Mouse (Mus musculus) gastrocnemius, postnatal 4 days (tissue): ENCODE measurements around the gene Adgrl4. TPM values are rescaled to one million over a fixed set of nuclear protein-coding genes. Genes with fewer than 3 reads are reported as not detected.

Source experiments
- DNase-seq, 2 experiments: peaks; one replicate each; pipeline ENCODE4 v3.0.0; 2021 to 2022; ENCODE audit warnings: low spot score in 2 of 2, mixed read lengths in 2 of 2
- total RNA-seq, 2 experiments: library from RNA; stranded (reverse); gene quantifications; 2 replicates each; pipeline ENCODE4 v1.2.3; 2021

Adgrl4 gene
- total RNA-seq, 2 experiments from 2014 or later = 27.7 to 31.0 TPM

DNA sequence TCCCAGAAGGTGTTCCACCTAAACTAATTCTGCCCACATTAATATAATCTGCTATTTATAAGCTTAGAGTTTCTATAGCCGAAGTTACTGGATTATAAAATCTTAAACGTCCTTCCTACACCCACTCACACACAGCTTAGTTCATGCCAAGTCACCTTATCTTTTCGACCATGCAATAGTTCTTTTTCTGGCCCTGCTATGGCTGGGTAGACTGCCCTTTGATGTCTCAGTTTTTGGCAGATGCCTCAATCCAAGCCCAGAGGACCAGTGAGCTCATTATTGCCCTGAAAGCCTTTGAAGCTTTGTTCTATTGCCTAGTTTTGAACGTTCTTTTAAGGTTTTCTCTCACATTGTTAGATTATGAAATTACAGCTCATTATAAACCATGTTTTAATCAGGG lies 27.5 kb downstream of the Adgrl4 start:
- no peak for DNase-seq

DNA sequence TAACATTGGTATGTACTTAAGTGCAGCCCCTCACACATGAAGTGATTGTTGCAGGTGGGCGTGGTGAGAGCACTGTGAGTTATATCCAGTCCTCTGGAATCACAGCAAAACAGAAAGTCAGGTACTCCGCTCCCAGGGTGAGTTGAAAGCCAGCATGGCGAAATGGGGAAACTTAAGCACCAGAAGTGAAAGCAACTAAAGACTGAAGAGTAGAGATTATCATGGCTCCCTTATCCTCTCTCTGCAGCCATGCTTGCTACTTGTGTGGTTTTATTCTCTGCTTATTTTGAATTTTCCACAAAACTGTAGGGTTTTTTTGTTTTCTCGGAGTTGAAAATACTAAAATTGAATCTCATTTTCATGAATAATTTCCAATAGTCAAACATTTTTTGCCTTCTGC lies 51.2 kb downstream of the Adgrl4 start:
- no peak for DNase-seq

DNA sequence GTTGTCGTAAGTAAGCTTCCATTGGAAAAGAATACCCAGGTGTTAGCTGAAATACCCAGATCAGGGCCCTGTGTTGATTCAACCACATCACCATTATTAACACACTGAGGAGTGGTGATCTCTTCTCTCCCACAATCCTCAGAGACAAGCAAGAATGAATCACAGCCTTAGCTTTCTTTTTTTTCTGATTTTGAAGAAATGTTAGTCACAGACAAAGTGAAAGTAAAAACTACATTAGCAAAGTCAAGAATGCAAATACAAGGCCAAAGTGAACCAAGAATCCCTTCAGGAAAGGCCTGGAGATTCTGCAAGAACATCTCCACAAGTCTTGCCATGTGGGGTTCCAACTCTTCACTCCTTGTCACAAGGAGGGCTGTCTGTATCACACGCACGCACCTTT lies 67.9 kb downstream of the Adgrl4 start:
- no peak for DNase-seq

DNA sequence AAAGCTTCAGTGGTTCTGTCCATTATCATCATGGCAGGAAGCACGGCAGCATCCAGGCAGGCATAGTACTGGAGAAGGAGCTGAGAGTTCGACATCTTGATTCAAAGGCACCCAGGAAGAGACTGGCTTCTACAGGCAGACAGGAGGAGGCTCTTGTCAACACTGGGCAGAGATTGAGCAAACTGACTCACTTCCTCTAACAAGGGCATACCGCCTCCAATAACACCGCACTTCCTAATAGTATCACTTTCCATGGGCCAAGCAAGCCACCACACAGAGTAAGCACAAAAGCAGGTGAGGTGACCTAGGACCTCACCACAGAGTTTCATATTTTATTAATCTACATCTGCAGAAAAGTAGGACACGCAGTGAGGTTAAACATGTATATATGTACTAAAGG lies 73.5 kb downstream of the Adgrl4 start:
- DNase-seq = no peak

DNA sequence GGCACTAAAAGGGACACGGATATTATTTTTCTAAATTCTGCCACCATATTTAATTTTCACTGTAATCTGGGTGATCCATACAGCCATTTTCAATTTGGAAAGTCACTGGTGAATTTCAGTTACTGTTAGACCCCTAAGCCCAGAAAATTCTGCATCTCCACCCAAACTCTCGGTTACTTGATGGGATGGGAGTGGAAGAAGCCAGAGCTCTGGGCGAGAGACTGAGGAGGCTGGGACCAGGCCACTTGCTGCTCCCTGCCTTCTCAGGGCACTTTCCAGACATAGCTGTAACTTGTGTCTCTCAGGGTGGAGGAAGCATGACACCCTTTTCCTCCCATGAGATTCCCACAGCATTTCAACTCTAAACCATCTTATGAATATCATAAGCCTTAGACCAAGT lies 109.5 kb downstream of the Adgrl4 start:
- DNase-seq = no peak

DNA sequence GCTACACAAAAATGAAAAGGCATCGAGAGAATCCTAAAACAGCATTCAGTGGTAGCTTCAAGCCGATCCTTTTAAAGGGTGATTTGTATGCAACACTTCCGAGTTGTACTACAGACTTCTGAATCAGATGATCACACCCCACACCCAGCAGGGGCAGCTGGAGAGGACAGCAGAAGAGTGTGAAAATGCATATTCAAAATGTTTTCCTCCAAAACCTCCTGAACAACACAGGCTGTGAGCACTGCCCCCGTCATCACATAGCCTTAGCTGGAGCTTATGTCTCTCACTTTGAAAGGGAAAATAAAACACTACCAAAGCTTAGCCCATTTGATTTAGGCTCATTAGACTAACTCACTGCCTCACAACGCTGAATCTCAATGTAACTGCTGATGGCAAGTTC lies 113.3 kb downstream of the Adgrl4 start:
- DNase-seq = no peak

DNA sequence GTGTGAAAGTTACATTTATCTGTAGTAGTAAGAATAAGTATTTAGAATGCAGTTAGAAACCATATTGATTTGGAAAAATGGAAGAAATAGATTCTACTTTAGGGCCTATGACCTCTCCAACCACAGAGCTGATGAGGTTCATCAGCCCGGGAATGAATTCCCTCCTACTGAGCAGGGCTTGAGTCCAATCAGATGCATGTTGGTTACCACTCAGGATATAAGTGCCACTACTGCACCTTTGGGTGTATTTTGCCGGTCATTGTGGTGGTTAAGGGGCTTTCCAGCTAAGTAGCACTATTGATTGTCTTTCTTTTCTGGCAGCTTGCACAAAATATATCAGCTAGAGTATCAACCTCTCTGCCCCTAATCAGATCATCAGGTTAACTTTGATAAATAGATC lies 118.9 kb downstream of the Adgrl4 start:
- DNase-seq = no peak

DNA sequence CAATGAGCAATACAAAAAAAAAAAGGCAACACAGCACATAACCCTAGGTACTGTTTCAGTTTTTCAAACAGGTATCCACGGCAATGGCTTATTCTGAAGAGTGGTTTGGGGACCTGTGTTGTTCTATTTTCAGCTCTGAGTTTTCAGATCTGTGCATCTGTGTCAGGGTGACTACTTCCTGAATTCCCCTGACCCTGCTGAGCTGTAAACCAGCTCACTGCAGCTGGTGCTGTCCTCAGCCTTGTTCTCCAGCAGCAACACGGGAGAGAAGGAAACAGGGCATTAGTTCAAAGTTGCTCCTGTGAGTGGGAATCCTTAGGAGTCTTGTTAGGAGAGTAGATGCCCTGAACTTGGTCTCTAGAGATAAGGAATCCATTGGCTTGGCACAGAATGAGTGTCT lies 119.4 kb downstream of the Adgrl4 start:
- DNase-seq = no peak

DNA sequence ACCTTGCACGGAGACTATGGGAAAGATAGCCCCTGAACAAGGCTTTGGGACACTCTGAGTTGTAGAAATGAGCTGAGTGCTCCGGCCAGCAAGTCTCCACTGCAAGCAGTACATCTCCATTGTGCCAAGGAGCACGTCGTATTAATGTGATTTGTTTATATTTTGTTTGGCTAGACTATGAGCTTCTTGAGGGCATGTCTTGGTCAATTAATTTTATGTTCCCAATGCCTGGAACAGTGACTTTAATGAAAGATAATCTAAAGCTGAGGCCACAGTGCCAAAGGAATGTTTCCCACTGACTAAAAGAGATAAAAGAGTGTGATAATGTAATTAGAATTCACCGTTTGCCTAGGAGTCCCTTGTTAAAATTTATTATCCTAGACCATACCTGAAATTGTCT lies 119.9 kb downstream of the Adgrl4 start:
- DNase-seq = no peak

DNA sequence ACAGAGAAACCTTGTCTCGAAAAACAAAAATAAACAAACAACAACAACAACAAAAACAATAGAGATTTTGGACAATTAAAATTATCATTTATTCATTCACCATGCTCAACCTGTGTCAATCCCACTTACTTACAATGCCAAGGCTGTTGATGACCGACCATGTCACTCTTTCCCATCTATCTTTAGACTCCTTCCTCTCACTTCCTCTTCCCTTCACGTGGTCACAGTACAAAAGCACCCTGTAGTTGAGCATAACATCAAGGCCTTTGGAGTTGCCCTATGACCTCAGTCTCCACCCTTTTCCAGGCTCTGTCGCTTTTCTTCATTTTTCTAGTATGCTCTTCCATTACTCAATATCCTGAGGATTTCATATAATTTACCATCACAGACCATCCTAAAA lies 120.7 kb downstream of the Adgrl4 start:
- no peak for DNase-seq

DNA sequence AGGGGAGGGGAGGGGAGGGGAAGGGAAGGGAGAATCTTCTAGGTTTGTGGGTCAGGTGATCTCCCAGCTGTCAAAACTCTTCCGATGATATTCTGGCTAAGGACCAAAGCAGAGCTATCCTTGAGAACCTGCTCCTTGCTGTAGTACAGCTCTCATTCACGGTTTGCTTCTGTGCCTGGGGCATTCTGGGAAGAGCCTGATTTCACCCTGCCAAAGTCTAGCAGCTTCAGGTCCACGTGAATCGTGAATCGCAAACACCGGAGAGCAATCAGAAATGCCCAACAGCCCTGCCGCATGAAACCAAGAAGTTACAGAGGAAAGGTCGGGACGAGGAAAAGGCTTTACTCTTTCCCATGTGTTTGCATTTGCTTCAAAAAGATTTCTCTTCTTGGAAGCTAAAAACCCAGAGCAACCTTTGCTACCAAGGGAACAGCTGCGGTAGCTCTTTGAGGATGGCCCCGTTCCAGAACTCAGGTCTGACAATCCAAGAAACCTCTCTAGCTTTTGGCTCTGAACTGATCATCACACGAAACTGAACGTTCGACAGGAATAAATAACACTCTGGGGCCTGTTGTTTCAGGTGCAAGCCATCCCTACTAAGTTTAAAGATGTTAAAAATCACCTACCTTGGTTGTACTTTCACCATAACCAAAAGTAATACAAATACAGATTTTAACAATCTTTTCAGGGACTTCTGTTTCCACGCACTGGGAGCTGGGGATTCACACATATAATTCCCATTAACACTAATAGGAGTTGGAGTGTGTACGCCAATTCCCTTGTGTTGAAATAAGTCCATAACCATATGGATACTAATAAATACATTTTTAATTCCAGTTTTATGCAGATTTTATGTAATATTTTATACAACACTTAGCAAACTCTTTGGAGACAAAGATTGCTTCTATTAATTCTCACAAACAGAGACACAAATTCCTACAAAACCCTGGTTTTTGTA lies 128.3 kb downstream of the Adgrl4 start:
- peak in 1 of 2 experiments; percentile 11 for DNase-seq

DNA sequence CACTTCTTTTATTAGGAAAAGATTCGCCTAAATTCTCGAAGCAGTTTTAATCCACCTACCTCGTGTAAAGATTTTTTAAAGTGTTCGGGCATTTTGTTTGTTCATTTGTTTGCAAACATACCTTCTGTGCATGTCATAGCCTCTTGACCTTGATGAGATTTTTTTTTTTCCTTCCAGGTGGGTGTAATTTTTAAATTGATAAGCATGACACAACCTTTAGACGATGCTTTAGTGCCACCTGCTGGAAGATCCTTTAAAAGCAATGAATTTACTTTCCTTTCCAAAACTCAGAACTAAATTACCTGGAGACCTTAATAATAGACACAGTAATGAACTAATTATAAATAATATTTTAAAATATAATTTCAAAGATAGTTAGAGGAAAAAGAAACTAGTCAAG lies 128.9 kb downstream of the Adgrl4 start:
- no peak for DNase-seq

DNA sequence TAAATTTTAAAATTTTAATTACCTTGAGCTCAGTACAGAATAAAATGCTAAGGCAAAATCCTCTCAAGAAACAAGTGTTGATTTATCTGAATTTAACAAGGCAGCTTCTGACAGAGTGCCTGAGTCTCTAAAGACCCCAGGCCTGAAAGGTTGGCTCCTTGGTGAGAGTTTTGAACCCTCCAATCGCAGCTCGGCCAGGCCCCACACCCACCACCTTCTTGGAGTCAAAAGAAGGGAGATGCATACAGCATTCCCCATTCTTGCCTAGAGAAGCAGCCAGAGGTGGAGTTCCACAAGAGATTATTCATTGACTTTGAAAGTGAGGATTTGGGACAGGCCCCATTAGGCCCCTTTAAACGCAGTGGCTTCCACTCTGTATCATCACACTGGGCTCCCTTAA lies 129.9 kb downstream of the Adgrl4 start:
- DNase-seq = no peak

DNA sequence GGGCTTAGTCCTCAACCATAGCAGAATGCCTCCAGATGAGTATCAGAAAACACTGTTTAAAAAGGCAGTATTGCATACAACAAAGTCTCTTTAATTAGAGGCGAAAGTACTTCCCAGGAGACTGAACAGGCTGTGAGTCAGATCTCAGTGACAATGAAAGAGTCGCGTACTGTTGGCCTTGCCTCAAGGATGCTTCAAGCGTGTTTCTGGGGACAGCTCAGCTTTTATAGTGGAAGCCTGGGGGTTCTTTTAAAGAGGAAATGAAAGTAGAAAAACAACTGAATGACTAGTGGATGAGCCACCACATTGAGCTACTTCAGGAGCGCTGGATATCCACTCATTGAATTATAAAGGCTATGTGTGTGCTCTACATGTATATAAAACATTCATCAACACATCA lies 134.4 kb downstream of the Adgrl4 start:
- no peak for DNase-seq

DNA sequence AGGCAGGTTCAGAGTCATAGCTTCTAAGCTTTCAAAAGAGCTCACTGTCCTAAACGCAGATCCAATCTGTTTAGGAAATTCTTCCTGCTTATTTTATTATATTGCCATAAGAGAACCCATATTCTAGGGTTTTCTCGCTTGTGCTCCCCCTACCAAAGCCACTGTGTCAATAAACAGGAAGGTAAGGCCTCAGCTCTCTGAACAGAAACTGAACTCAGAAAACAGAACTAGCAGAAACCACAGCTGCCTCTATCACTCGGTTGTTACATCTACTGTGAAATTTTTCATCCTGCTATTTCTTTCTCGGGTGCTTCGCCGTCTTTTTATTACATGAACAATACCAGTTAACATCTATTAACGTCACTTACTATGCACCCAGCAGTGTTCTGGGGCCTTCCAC lies 137.6 kb downstream of the Adgrl4 start:
- no peak for DNase-seq

DNA sequence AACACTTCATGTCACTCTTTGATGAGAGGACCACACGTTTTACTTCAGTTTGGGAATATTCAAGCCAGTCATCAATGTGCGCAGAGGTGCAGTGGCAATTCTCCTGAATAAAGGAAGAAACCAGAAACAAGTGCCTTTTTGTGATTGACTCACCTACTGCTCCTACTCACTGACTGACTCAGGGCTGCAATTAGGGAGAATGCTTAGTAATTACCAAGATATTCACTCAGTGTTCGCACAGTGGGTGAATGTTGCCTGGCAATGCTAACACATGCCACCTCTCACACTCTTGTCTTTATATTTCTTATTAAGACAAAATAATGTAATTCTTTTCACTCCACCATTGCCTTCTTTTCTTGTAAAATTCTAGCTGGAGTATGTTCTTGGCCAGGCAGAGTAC lies 138.5 kb downstream of the Adgrl4 start:
- DNase-seq = no peak

DNA sequence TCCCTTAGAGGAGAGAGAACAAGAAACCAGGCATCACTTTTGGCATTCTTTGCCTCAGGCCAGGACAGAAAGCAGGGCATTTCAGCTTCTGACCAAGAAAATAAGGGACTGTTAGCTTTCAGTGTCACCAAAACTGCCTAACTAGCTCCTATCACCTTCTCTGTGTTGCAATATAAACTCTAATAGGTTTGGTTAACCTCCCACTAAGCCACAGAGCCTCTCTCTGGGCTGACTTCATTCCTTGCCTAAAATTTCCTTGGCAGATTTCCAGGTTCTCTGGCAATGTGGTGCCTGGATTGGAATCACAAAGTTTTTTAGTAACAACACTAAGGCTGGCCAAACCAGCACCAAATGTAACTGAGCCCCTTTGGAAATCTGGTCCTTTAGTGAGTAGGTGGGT lies 154.2 kb downstream of the Adgrl4 start:
- DNase-seq = no peak
